Mouse (Mus musculus) forebrain, postnatal 0 days (tissue): ENCODE data around the gene Lix1l. TPM values are rescaled to one million over a fixed set of nuclear protein-coding genes. Genes with fewer than 3 reads are reported as not detected.

Source experiments
- ATAC-seq: fragments of 200-750 bp; cut with Nextera tagmentation; 2 replicates; pipeline ENCODE4 v1.8.0; 2017; ENCODE audit warnings: mild to moderate bottlenecking, moderate library complexity
- DNase-seq: peaks from one replicate; pipeline ENCODE4 v3.0.0-alpha.2; 2015
- H3K27ac ChIP-seq: fragments of 300-500 bp; sonication (generic); 2 replicates; pipeline ENCODE4 v1.5.1; 2014; ENCODE audit warnings: low read depth, mild to moderate bottlenecking, antibody characterized with exemption, low read length, moderate library complexity, mixed read lengths
- H3K27me3 ChIP-seq: fragments of 300-500 bp; sonication (generic); 2 replicates; pipeline ENCODE4 v1.6.1; 2014; ENCODE audit warnings: mild to moderate bottlenecking, low read length, mixed read lengths; ENCODE audit not compliant: insufficient read depth
- H3K36me3 ChIP-seq: fragments of 300-500 bp; sonication (generic); 2 replicates; pipeline ENCODE4 v1.6.1; 2014; ENCODE audit warnings: mild to moderate bottlenecking, moderate library complexity; ENCODE audit not compliant: insufficient read depth
- H3K4me1 ChIP-seq: fragments of 300-500 bp; sonication (generic); 2 replicates; pipeline ENCODE4 v1.6.1; 2014; ENCODE audit warnings: antibody characterized with exemption; ENCODE audit not compliant: insufficient read depth
- H3K4me2 ChIP-seq: fragments of 300-500 bp; sonication (generic); 2 replicates; pipeline ENCODE4 v1.6.1; 2014; ENCODE audit warnings: low read depth, mild to moderate bottlenecking, moderate library complexity
- H3K4me3 ChIP-seq: fragments of 300-500 bp; sonication (generic); 2 replicates; pipeline ENCODE4 v1.5.1; 2014; ENCODE audit warnings: low read depth, low read length, mixed read lengths
- H3K9ac ChIP-seq: fragments of 300-500 bp; sonication (generic); 2 replicates; pipeline ENCODE4 v1.6.1; 2014; ENCODE audit warnings: mild to moderate bottlenecking
- H3K9me3 ChIP-seq: fragments of 300-500 bp; sonication (generic); 2 replicates; pipeline ENCODE4 v1.6.1; 2016; ENCODE audit warnings: low read length
- CTCF ChIP-seq: sonication (generic); IDR thresholded peaks from 2 replicates; pipeline ENCODE4 v1.5.1; 2016; ENCODE audit warnings: antibody characterized with exemption, control low read depth, low read depth
- WGBS: fragments of 180-500 bp; shearing (Covaris S2); extraction: QIAGEN DNeasy Blood & Tissue Kit; methylation state at CpG from one replicate; pipeline ENCODE4 v1.1.7; 2014; 5-methylcytosine and 5-hydroxymethylcytosine counted together
- polyA plus RNA-seq: library from polyadenylated mRNA; unstranded; fragments of >200 nt; fragmentation: Nextera tagmentation; extraction: Ambion mirVana; gene quantifications from 2 replicates; pipeline ENCODE4 v1.2.1, GENCODE M21; 2015
- total RNA-seq: library from RNA; depleted of rRNA; stranded (reverse); fragments of >200 nt; gene quantifications from 2 replicates; pipeline ENCODE4 v1.2.3, GENCODE M21; 2014

The Lix1l gene
- total and polyA plus RNA-seq, 2 experiments from 2014 or later: 3.7 to 53.5 TPM

DNA sequence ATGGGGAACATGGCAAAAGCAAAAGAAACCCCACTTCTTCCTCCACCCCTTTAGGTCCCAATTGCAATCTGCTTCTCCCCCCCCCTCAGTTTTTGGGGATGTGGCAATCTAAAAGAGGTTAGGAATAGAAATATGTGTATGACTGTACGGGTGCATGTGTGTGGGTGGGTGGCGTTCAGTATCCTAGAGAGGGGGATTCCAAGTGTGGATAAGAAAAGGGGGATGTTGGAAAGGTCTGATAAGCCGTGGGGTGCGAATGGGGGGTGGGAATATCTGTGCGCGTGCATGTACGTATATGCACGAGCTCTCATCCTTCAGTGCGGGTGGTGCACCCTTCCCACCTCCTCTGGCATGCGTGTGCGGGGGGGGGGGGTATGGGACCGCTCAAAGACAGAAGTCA is 4.1 kb upstream of the Lix1l start:
- peak overlapping the region; percentile 59 for H3K4me3 ChIP-seq
- no peaks in the 10 kb centered on the region for H3K9me3 ChIP-seq
- peaks cover 26% of the 10 kb centered on the region for H3K4me1 ChIP-seq
- TF ChIP-seq CTCF: no peak
- no peaks in the 10 kb centered on the region for H3K27me3 ChIP-seq
- DNase-seq (peak; percentile 71), ATAC-seq (peak; percentile 32)
- 2% methylated on average over 10 of the region's 12 CpGs for WGBS
- H3K4me2 ChIP-seq: peak overlapping the region; percentile 100
- no peaks in the 10 kb centered on the region for H3K36me3 ChIP-seq
- H3K27ac ChIP-seq: peak overlapping the region; percentile 90
- peak overlapping the region; percentile 81 for H3K9ac ChIP-seq

DNA sequence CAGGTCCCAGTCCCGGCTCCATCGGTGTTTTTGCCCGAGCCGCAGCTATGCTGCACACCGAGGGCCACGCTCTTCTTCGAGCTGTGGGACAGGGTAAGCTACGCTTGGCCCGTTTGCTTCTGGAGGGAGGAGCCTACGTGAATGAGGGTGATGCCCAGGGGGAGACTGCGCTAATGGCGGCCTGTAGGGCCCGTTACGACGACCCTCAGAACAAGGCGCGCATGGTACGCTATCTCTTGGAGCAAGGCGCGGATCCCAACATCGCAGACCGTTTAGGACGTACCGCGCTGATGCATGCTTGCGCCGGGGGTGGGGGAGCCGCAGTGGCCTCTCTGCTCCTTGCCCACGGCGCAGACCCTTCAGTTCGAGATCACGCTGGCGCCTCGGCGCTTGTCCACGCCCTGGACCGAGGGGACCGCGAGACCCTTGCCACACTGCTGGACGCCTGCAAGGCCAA is 3.5 kb upstream of the Lix1l start:
- Histone ChIP-seq H3K9ac (peak overlapping the region; percentile 81), H3K9me3 (no peaks in the 10 kb centered on the region), H3K4me2 (peak overlapping the region; percentile 100), H3K4me3 (peak overlapping the region; percentile 59), H3K27me3 (no peaks in the 10 kb centered on the region), H3K27ac (peak overlapping the region; percentile 90), H3K36me3 (no peaks in the 10 kb centered on the region), H3K4me1 (peaks cover 24% of the 10 kb centered on the region)
- WGBS: under 1% methylated on average over 40 of the region's 40 CpGs
- DNase-seq: peak; percentile 74
- TF ChIP-seq CTCF: no peak
- peak; percentile 1; the same call in 1 of the 2 replicates for ATAC-seq

DNA sequence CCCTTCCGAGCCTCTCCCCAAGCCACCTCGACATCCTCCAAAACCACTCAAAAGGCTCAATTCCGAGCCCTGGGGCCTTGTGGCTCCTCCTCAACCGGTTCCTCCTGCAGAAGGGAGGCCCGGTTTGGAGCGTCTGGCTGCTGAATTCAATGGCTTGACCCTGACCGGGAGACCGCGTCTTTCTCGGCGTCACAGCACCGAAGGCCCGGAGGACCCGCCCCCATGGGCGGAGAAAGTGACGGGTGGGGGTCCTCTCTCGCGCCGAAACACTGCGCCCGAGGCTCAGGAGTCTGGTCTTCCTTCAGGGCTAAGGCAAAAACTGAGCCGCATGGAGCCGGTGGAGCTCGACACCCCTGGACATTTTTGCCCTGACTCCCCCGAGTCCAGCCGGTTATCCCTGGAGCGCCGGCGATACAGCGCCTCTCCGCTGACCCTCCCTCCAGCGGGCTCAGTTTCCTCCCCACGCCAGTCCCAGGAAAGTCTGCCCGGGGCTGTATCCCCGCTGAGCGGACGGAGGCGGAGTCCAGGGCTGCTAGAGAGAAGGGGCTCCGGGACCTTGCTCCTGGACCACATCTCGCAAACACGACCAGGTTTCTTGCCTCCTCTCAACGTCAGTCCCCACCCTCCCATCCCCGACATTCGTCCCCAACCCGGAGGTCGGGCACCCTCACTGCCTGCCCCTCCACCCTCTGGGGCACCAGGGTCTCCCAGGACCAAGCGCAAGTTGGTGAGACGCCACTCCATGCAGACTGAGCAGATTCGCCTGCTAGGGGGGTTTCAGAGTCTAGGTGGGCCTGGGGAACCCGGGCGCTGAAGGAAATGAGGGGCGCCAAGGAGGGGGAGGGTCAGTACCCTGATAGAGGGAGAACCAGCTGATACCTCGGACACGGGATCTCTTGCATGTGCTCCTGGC is 2.5 kb upstream of the Lix1l start:
- TF ChIP-seq CTCF: no peak
- Histone ChIP-seq H3K27me3 (no peaks in the 10 kb centered on the region), H3K4me3 (peak overlapping the region; percentile 59), H3K9me3 (no peaks in the 10 kb centered on the region), H3K27ac (peak overlapping the region; percentile 90), H3K9ac (peak overlapping the region; percentile 81), H3K4me1 (peaks cover 16% of the 10 kb centered on the region), H3K4me2 (peak overlapping the region; percentile 100), H3K36me3 (no peaks in the 10 kb centered on the region)
- DNase-seq: peak; percentile 76
- WGBS: 2% methylated on average over 54 of the region's 54 CpGs
- no peak for ATAC-seq

- H3K4me3 ChIP-seq: peak overlapping the region; percentile 59; the same call in 1 of the 2 replicates
- no peaks in the 10 kb centered on the region for H3K9me3 ChIP-seq
- ATAC-seq (no peak), DNase-seq (no peak)
- no peak overlapping the region for H3K9ac ChIP-seq
- no peak for TF ChIP-seq CTCF
- H3K27me3 ChIP-seq: no peaks in the 10 kb centered on the region
- H3K4me2 ChIP-seq: peak overlapping the region; percentile 100
- H3K4me1 ChIP-seq: peaks cover 19% of the 10 kb centered on the region
- WGBS: 55% methylated on average over 8 of the region's 8 CpGs
- no peaks in the 10 kb centered on the region for H3K36me3 ChIP-seq
- no peak overlapping the region for H3K27ac ChIP-seq
These were observed 1.9 kb upstream of the Lix1l start for GRCm38 (mm10) chr3:96599069-96599393.

DNA sequence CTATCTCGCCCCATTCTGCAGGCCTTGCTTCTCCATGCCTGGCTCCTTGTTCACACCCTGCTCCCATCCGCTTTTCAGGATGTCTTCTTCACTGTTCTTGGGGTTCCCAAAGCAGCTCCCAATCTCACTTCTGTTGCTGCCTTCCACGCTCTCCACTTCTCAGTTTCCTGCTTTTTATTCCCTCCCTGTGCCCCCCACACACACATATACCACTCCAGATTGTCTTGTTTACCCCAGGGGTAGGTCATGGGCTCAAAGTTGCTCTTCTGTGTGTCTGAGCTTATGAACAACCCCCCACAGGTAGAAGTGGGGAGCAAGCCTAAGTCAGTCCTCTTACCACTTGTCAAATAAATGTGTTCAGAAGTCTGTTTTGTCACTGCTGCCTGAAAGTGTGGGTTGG is 1.5 kb upstream of the Lix1l start:
- H3K27me3 ChIP-seq: no peaks in the 10 kb centered on the region
- no peaks in the 10 kb centered on the region for H3K9me3 ChIP-seq
- DNase-seq (no peak), ATAC-seq (no peak)
- no peaks in the 10 kb centered on the region for H3K36me3 ChIP-seq
- H3K27ac ChIP-seq: no peak overlapping the region
- H3K4me3 ChIP-seq: no peak overlapping the region
- H3K4me2 ChIP-seq: peak overlapping the region; percentile 100; the same call in 1 of the 2 replicates
- H3K9ac ChIP-seq: no peak overlapping the region
- no peak for TF ChIP-seq CTCF
- peaks cover 23% of the 10 kb centered on the region for H3K4me1 ChIP-seq
- WGBS: 84% methylated on average over 3 of the region's 3 CpGs

DNA sequence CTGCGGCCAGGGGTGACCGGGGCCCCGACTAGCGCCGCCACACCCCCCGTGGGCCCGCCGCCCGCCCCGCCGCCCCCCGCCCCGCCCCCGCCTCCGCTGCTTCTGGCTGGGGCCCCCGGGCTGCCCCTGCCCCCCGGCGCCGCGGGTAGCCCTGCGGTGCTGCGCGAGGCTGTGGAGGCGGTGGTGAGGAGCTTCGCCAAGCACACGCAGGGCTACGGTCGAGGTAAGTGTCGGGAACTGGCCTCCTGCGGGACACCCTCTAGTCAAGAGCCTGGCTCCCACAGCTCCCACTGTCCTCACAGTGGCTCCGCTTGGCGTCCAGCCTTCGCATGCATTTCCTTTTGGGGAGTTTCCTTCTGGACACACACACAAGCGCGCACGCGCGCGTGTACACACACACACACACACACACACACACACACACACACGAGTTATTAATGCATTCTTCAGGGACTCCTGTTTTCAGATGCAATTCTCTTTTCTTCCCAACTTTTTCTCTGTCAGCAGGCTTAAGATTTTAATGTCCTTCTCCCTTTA is 370 bp downstream of the Lix1l start:
- Histone ChIP-seq H3K27ac (peak overlapping the region; percentile 92), H3K36me3 (peaks cover 3% of the 10 kb centered on the region; the same call in 1 of the 2 replicates), H3K4me2 (peak overlapping the region; percentile 70), H3K4me3 (peak overlapping the region; percentile 81), H3K9ac (peak overlapping the region; percentile 81), H3K4me1 (peaks cover 29% of the 10 kb centered on the region), H3K9me3 (no peaks in the 10 kb centered on the region), H3K27me3 (no peaks in the 10 kb centered on the region)
- peak; percentile 34 for ATAC-seq
- TF ChIP-seq CTCF: no peak
- 1% methylated on average over 28 of the region's 40 CpGs for WGBS
- DNase-seq: peak; percentile 82
